Mouse (Mus musculus): ENCODE results near the gene Dydc2. TPM values are rescaled to one million over a fixed set of nuclear protein-coding genes. Genes with fewer than 3 reads are reported as not detected.

The Dydc2 gene
- polyA plus RNA-seq, 2 experiments, result not detected

DNA sequence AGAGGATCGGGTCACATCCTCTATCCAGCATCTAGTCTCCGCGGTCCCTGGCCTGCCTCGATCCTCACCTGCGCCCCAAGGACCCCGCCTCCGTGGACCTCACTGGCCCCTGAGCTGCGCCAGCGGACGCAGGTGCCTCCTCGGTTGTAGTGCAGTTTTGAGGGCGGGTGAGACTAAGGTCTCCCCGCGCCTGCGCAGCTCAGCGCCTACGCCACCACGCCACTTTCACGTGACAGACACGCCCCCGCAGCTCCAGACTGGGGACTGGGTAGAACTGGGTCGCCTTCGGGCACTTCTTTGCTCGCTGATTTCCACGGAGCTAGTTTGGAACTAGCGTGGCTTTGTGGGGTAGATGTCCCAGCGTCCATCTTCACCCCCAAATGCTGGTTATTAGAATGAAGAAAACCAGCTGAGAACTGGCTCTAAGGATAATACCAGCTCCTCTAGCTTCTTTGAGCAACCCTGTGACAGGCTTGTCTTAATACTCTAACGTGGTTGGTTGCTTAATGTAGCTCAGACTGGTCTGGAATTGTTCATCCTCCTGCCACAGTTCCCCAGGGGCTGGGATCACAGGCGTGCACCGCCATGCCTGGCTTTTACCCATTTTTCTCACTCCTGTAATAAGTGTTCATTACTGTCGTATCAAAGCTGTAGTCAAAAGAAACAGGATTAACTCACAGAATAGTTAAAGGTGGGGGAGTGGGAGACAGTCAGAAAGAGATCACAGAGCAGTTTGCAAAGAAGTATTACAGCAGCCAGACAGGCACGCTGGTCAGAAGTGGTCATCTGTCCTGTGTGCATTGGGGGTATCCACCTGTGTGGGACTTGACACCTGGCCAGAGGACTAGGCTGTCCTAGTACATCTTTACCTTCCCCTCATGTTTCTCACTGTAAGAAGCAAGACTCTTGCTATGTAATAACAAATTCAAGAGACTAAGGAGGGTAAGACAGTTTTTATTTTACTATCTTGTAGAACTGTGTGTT is 55.1 kb downstream of the Dydc2 start, which contains the start of gene Fam213a:
Gene Fam213a, minus strand, starts transcription at position 159 of the 984 bp plus-strand sequence.
- ATAC-seq (ENCODE audit: low FRiP score, low read depth) (peak; percentile 95), DNase-seq (ENCODE audit: low spot score) (peak; percentile 89)
- WGBS, result 2% methylated on average over 32 of the region's 32 CpGs
- peak; percentile 58; the same call in 1 of the 2 replicates for TF ChIP-seq POLR2A (IDR thresholded peaks at IDR 0.05; ENCODE audit: borderline replicate concordance, extremely low read depth, insufficient read depth, insufficient read length)
- Histone ChIP-seq H3K27me3 (ENCODE audit: control insufficient read depth, insufficient read depth, low read length) (no peaks in the 10 kb centered on the region), H3K4me2 (replicated peaks; ENCODE audit: low read depth, low read length, severe bottlenecking) (peak within 1 kb of the TSS; percentile 73), H3K4me1 (ENCODE audit: control insufficient read depth, insufficient read depth, low read length) (0 out of 2 replicates have a peak, but pooled peaks cover 7% of the 10 kb centered on the region), H3K4me3 (replicated peaks; ENCODE audit: low read length) (peak within 1 kb of the TSS; percentile 47), H3K9ac (ENCODE audit: low read depth, low read length, severe bottlenecking) (peak within 1 kb of the TSS; percentile 65), H3K9me3 (ENCODE audit: control insufficient read depth, low read length) (no peaks in the 10 kb centered on the region), H3K36me3 (ENCODE audit: control insufficient read depth, insufficient read depth, low read length) (no peaks in the 10 kb centered on the region), H3K27ac (replicated peaks; ENCODE audit: low read depth, low read length) (no peak within 1 kb of the TSS)

DNA sequence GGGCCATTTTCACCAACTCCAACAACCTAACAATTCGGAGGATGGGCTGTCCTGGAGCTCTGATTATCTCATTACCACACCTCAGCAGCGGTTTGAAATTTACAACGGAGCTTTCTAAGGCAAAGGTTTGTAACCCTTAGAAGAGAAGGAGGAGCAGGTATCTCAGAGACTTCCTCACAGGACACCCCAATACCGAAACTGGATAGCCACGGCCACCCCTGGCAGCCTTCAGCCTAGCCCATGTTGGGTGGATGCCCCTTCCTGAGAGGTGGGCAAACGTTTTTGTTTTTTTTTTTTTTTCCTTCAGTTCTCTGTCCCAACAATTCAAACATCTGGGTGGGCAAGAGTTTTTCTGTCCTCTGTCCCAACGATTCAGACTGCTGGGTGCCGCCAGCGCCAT is 55.9 kb downstream of the Dydc2 start:
- Histone ChIP-seq H3K36me3 (ENCODE audit: control insufficient read depth, insufficient read depth, low read length) (no peaks in the 10 kb centered on the region), H3K9me3 (ENCODE audit: control insufficient read depth, low read length) (no peaks in the 10 kb centered on the region), H3K27ac (replicated peaks; ENCODE audit: low read depth, low read length) (no peak overlapping the region), H3K4me2 (replicated peaks; ENCODE audit: low read depth, low read length, severe bottlenecking) (peak overlapping the region; percentile 73), H3K27me3 (ENCODE audit: control insufficient read depth, insufficient read depth, low read length) (no peaks in the 10 kb centered on the region), H3K4me1 (ENCODE audit: control insufficient read depth, insufficient read depth, low read length) (0 out of 2 replicates have a peak, but pooled peaks cover 7% of the 10 kb centered on the region), H3K4me3 (replicated peaks; ENCODE audit: low read length) (peak overlapping the region; percentile 47), H3K9ac (ENCODE audit: low read depth, low read length, severe bottlenecking) (peak overlapping the region; percentile 65)
- no peak for TF ChIP-seq POLR2A (IDR thresholded peaks at IDR 0.05; ENCODE audit: borderline replicate concordance, extremely low read depth, insufficient read depth, insufficient read length)
- WGBS, result 20% methylated on average over 9 of the region's 9 CpGs
- ATAC-seq (ENCODE audit: low FRiP score, low read depth) (no peak), DNase-seq (ENCODE audit: low spot score) (no peak)

DNA sequence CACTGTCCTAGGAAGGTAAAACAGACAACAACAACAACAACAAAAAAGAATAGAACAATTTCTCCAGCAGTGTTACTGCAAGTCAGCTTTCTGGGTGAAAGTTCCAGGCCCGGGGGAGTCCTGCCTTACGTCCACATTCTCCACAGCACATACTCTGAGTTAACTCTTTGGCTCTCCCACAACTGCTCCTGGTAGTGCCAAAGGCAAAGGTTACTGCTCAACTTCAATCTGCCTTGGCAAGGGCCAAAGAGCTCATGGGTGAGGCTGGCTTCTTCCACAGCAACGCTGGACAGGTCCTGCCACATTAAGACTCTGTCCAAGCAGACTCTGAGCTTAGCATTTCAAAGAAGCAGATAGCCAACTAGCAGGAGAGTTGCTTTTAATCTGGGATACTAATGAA is 57.1 kb downstream of the Dydc2 start:
- H3K36me3 ChIP-seq (ENCODE audit: control insufficient read depth, insufficient read depth, low read length), result no peaks in the 10 kb centered on the region
- no peak for TF ChIP-seq POLR2A (IDR thresholded peaks at IDR 0.05; ENCODE audit: borderline replicate concordance, extremely low read depth, insufficient read depth, insufficient read length)
- WGBS, result 77% methylated on average over 3 of the region's 3 CpGs

DNA sequence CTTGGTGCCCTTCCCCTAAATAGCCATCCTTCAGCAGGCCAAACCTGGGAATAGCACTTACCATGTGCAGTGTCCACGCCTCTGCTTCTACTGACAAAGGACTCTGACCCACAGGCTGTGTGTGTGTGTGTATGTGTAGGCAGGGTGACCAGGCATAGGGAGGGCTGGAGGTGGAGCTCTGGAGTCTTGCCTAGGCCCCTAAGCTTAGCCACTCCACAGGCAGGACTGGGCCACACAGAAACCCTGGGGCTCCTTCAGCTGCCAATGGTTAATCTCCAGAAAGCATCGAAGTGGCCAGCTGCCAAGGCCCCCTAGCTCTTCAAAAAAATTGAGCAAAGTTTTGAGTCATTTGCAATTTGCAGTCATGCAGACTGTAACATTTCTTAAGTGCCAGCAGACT is 60.9 kb downstream of the Dydc2 start:
- H3K9me3 ChIP-seq (ENCODE audit: control insufficient read depth, low read length), result no peaks in the 10 kb centered on the region
- peaks cover 9% of the 10 kb centered on the region; the same call in 1 of the 2 replicates for H3K4me1 ChIP-seq (ENCODE audit: control insufficient read depth, insufficient read depth, low read length)
- H3K4me2 ChIP-seq (replicated peaks; ENCODE audit: low read depth, low read length, severe bottlenecking), result no peak overlapping the region
- no peak overlapping the region for H3K27ac ChIP-seq (replicated peaks; ENCODE audit: low read depth, low read length)
- no peaks in the 10 kb centered on the region for H3K27me3 ChIP-seq (ENCODE audit: control insufficient read depth, insufficient read depth, low read length)
- H3K4me3 ChIP-seq (replicated peaks; ENCODE audit: low read length), result no peak overlapping the region
- 69% methylated on average over 2 of the region's 2 CpGs for WGBS
- H3K9ac ChIP-seq (ENCODE audit: low read depth, low read length, severe bottlenecking), result no peak overlapping the region
- ATAC-seq (ENCODE audit: low FRiP score, low read depth), result peak; percentile 65; the same call in 1 of the 2 replicates
- no peak for DNase-seq (ENCODE audit: low spot score)
- H3K36me3 ChIP-seq (ENCODE audit: control insufficient read depth, insufficient read depth, low read length), result no peaks in the 10 kb centered on the region
- TF ChIP-seq POLR2A (IDR thresholded peaks at IDR 0.05; ENCODE audit: borderline replicate concordance, extremely low read depth, insufficient read depth, insufficient read length), result no peak

More for the DNA sequence above, 57.1 kb downstream of the Dydc2 start:
- H3K27me3 ChIP-seq (ENCODE audit: control insufficient read depth, insufficient read depth, low read length), result no peaks in the 10 kb centered on the region
- H3K4me3 ChIP-seq (replicated peaks; ENCODE audit: low read length), result no peak overlapping the region
- no peak for ATAC-seq (ENCODE audit: low FRiP score, low read depth)
- no peak overlapping the region for H3K9ac ChIP-seq (ENCODE audit: low read depth, low read length, severe bottlenecking)
- H3K4me1 ChIP-seq (ENCODE audit: control insufficient read depth, insufficient read depth, low read length), result 0 out of 2 replicates have a peak, but pooled peaks cover 7% of the 10 kb centered on the region
- no peak for DNase-seq (ENCODE audit: low spot score)
- H3K4me2 ChIP-seq (replicated peaks; ENCODE audit: low read depth, low read length, severe bottlenecking), result no peak overlapping the region
- H3K9me3 ChIP-seq (ENCODE audit: control insufficient read depth, low read length), result no peaks in the 10 kb centered on the region
- no peak overlapping the region for H3K27ac ChIP-seq (replicated peaks; ENCODE audit: low read depth, low read length)

DNA sequence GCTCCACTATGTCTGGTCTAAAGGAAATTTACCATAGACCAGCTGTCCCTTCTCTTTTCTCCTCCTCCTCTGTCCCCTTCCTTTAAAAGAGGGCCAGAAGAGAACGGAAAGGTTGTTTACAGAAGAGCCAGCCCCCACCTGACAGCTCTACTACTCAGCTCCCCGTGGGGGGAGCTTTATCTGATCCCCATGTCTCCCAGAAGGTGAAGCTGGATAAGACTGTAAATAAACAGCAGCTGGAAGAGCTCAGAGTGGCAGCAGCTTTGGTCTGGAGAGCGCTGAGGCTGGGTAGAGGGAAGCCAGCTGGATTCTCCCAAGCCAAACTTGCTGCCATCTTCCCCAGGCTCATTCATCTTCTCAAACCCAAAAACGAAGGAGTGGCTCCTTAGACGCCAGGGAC is 61.4 kb downstream of the Dydc2 start:
- no peak overlapping the region for H3K4me2 ChIP-seq (replicated peaks; ENCODE audit: low read depth, low read length, severe bottlenecking)
- H3K36me3 ChIP-seq (ENCODE audit: control insufficient read depth, insufficient read depth, low read length), result no peaks in the 10 kb centered on the region
- H3K27ac ChIP-seq (replicated peaks; ENCODE audit: low read depth, low read length), result no peak overlapping the region
- no peaks in the 10 kb centered on the region for H3K9me3 ChIP-seq (ENCODE audit: control insufficient read depth, low read length)
- DNase-seq (ENCODE audit: low spot score), result no peak
- 19% methylated on average over 5 of the region's 5 CpGs for WGBS
- peaks cover 7% of the 10 kb centered on the region; the same call in 1 of the 2 replicates for H3K4me1 ChIP-seq (ENCODE audit: control insufficient read depth, insufficient read depth, low read length)
- no peaks in the 10 kb centered on the region for H3K27me3 ChIP-seq (ENCODE audit: control insufficient read depth, insufficient read depth, low read length)
- ATAC-seq (ENCODE audit: low FRiP score, low read depth), result no peak
- no peak overlapping the region for H3K4me3 ChIP-seq (replicated peaks; ENCODE audit: low read length)
- no peak overlapping the region for H3K9ac ChIP-seq (ENCODE audit: low read depth, low read length, severe bottlenecking)
- TF ChIP-seq POLR2A (IDR thresholded peaks at IDR 0.05; ENCODE audit: borderline replicate concordance, extremely low read depth, insufficient read depth, insufficient read length), result no peak

Measured in limb, embryonic 14.5 days (tissue).